Mouse (Mus musculus): ENCODE results near the gene Olfr56.
"Not testable (repeated sequence)": the region's sequence is repeated elsewhere in the genome, so short reads cannot be mapped to it uniquely, and the experiment has no call there.

The Olfr56 gene

DNA sequence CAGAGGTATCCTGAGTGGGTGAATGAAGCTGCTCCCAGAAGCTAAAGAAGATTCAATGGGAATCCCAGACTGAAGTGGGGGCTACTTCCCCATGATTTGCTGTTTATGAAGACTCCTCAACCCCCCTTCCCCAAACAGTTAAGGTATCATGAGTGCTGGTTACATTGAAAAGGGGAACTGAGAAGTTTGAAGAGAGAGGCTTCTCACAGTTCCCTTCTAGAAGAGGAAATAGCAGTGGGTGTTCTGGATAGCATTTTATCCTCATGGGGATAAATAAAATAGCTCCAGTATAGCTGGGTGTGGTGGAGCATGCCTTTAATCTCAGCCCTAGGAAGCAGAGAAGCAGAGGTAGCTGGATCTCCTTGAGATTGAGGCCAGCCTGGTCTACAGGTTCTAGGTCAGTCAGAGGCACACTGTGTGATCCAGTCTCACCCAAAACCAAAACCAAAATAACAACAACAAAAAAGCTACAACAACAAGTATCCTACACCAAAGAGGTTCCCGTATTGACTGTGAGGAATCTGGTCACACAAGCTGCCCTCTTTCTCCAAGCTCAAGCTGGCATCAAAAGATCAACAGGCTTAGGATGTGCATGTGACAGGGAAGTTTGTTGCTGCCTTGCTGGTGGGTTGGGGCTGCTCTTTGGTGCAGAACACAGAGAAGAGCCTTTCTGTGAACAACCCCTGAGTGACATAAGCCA is at the start of gene Olfr56:
Gene Olfr56 (plus strand): TSS at position 650 of the 700 bp plus-strand sequence.
- DNase-seq = not testable (repeated sequence)

DNA sequence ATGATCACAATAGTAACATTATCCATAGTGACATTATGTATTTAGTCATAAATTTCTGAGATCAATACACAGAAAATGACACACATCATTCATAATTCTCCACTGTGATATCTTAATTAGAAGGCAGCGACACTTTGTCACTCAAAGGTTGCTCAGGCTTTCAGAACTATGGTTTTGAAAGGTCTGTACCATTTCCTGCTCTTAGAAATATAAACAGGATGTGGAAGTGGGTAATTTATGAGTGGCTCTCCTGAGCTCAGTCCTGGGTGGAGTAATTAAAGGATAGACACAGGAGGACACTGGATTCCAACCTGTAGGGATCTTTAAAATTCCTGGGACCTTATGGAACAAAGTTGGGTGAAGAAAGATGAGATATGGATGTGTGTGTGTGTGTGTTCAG is 45.3 kb upstream of the Olfr56 start:
- DNase-seq = not testable (repeated sequence)

DNA sequence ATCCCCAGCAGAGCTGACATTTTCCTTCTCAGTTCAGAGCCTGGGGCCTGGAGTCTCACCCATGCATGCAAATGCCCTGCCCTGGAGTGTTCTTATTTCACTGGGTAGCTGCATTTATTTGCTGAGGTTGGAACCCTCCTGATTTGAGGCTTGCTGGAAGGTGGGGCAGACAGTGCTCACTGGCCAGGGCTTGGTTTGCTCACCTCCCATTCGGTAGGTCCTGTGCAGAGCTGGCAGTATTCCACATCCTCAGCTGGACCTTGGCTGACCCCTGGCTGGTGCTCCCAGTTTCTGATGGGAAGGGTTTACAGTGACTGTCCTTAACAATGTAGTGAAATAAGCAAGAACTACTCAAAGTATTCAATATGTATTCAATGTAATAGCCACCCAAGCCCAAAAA is 44.8 kb upstream of the Olfr56 start:
- not testable (repeated sequence) for DNase-seq

DNA sequence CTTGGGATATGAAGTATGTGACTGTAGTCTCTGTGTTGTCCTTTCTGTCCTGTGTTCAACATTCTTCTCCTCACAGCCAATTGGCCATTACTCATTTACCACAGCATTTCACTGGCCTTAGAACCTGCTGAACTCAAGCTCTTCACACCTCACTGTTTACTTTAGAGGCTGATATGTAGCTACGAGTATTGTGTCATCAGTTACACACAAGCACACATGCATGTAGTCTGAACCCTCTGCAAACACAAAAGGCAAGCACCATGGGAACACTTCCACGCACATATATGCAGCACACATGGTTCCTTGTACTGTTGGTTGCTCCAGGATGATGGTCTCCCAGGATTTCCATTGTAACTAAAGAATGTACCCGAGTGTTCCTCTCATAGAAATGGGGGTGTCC is 43.4 kb upstream of the Olfr56 start:
- DNase-seq = not testable (repeated sequence)

DNA sequence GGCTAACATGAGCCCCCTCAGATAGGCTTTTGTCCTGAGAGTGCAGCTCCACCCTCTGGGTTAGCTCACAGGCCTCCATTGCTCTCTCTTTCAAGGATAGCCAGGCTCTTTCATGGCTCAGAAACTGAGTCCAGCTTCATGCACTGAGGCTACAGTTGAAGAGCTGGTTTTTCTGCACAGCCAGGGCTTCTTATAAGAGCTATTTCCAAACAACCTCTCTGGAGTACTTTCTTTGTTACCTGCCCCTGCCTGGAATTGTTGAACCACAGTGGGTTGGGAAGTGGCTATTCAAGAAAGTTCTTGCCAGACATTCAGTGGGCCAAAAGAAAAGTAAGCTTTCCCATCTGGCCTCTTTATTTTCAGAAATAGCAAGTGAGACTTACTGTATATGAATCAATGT is 39.4 kb upstream of the Olfr56 start:
- DNase-seq = not testable (repeated sequence)

DNA sequence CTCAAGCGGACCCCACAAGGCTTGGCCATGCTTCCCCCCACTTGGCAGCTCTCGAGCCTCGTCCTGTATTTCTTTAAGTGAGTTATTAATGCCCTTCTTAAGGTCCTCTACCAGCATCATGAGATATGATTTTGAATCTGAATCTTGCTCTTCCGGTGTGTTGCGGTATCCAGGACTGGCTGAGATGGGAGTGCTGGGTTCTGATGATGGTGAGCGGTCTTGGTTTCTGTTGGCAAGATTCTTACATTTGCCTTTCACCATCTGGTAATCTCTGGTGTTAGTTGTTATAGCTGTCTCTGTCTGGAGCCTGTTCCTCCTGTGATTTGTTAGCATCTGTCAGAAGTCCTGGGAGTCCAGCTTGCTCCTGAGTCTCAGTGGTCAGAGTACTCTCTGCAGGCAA is 32.6 kb upstream of the Olfr56 start, which contains the start of gene Psme2b:
Gene Psme2b (minus strand): TSS at position 101 of the 400 bp plus-strand sequence.
- DNase-seq = not testable (repeated sequence)

DNA sequence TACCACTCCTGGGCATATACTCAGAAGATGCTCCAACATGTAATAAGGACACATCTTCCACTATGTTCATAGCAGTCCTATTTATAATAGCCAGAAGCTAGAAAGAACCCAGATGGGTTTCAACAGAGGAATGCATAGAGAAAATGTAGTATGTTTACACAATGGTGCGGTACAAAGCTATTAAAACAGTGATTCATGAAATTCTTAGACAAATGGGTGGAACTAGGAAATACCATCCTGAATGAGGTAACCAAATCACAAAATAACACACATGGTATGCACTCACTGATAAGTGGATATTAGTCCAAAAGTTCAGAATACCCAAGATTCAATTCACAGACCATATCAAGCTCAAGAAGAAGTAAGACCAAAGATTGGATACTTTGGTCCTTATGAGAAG is 4.0 kb upstream of the Olfr56 start:
- not testable (repeated sequence) for DNase-seq

DNA sequence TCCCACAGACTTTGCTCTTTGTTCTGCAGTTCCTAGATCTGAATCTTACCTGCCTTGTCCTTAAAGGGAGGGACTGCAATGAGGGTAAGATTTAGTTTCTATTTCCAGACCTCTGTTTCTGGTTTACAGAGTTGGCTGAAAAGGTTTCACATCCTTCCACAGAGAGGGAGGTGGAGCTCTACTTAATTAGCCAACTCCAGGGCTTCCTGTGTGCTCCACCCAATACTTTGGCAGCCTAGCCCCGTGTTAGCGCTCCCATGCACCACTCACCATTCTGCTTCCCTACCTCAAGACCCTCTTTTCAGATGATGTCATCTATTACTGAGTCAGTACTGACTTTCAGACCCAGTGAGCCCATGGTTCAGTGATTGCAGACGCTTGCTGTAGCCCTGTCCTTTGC is 562 bp downstream of the Olfr56 start, which contains the start of gene 9930111J21Rik1:
Gene 9930111J21Rik1 (minus strand): TSS at position 148 of the 400 bp plus-strand sequence.
- DNase-seq = not testable (repeated sequence)

DNA sequence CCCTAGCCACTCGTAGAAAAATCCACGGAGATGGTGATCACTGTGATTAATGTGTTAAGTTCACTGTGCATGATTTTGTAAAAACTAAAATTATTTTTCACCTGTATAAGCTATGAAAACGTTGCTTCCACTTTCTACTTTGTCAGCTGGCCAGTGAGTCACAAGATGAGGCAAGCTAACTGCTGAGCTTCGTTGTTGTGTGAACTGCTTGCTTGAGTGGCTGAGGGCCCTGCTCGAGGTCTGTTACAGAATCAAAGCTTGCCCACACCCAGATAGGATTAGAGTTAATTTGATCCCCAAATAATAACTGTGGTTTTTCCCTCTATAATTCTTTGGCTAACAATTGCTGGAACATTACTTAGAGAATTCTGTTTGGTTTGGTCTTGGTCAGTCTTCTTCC is 1.4 kb downstream of the Olfr56 start:
- not testable (repeated sequence) for DNase-seq

DNA sequence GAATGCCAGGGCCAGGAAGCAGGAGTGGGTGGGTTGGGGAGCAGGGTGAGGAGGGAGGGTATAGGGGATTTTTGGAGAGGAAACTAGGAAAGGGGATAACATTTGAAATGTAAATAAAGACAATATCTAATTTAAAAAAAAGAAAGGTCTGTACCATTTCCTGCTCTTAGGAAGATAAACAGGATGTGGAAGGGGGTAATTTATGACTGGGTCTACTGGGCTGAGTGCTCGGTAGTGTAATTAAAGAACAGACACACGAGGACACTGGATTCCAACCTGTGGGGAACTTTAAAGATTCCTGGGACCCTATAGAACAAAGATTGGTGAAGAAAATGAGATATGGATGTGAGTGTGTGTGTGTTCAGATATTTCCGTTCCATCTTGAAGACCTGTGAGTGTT is 4.2 kb downstream of the Olfr56 start:
- not testable (repeated sequence) for DNase-seq

DNA sequence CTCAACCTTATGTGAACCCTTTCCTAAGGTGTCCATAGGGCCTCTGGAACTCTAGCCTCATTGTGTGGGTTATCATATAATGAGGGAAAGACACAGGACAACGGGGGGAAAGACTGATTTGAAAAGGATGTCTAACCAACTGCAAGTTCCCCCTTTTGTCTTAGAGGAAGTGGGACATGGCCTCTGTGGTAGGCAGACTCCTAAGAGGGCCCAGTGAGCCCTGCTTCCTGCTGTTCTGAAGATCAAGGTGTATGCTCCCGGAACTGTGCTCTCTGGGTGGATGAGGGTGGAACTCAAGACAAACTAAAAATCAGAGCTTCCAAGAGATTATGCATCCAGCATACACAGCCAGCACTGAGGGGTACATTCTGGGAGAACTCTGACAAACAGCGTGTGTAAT is 9.5 kb downstream of the Olfr56 start:
- DNase-seq = peak; percentile 24

DNA sequence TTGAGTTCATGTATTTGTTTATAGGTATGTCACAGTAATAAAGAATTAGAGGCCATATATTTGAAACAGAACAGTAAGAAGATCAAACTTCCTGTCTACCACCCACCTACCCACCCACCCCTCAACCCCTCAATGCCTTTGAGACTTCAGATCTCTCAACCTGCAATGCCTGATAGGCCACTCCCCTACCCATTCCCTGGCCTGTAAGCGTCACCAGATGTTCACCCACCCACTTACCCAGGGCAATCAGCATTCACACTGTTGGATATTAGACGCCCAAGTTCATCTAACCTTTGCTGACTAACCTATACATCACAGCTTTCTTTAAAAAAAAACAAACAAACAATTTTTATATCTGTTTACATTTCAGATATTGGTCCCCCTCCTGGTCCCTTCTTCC is 11.3 kb downstream of the Olfr56 start:
- peak; percentile 5 for DNase-seq

DNA sequence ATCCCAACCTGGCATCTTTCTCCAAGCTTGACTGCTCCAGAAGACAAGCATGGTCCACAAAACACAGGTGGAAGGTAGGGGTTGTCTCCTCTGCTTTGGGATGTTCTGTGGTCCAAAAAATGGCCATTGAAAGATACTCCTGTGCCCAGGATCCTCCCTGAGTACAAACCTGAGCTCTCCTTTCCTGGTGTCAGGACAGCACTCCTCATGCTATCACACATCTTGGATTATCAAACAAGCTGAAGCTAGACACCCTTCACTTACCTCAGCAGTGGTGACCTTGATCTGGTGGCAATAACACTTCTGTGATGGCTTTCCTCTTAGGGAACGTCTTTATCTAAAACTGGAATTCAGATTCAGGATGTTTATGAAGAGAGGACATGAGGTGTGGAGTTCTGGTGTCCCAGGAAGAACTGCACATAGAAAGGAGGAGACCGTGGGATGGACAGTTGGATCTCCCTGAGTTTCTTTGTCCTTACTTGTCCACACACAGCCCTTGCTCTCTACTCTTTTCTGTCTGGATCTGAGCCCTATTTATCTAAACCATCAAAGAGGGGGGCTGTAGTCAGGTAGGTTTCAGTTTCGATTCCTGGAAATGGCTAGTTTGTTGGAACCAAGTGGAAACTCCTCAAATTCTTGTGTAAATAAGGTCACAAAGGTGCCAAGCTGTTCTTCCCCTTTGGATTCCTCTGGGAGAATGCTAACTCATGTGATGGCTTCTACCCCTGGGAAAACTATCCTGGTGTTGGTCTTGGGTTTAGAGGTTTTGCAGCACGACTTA is 13.2 kb downstream of the Olfr56 start, which contains the start of gene Gm12185:
Gene Gm12185 (minus strand): TSS at position 487 of the 781 bp plus-strand sequence.
- peak; percentile 92 for DNase-seq

DNA sequence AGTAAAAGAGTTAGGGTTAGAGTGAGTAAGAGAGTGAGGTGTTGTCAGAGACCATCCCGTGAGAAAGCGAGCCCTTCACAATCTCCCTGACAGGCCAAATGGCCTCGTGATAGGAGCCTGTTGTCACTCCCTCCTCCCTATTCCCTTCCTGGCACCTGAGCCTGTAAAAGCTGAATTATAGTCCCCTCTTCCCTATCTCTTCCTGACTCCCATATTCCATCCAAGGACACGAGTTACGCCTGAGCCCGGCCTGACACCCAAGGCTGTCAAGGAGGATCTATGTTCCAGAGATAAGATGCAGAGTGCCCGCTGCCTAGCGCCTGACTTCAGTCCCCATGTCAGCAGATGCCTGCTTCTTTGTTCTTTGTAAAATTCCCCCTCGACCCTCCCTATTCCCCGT is 14.6 kb downstream of the Olfr56 start:
- DNase-seq = peak; percentile 87

DNA sequence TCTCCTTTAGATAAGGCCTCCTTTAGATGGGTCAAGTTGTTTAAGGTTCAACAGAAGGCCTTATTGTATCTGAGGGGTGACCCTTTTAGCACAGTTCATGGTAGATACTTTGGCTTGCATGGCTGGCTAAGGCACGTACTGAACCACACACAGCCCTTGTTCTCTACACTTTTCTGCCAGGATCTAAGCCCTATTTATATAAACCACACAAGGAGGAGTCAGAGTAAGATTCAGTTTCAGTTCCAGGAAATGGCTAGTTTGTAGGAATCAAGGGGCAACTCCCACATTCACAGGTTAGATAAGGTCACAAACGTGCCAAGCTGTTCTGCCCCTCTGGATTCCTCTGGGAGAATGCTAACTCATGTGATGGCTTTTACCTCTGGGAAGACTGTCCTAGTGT is 15.3 kb downstream of the Olfr56 start, which contains the start of gene Tgtp1:
Gene Tgtp1 (minus strand): TSS at position 155 of the 400 bp plus-strand sequence.
- peak; percentile 87 for DNase-seq

DNA sequence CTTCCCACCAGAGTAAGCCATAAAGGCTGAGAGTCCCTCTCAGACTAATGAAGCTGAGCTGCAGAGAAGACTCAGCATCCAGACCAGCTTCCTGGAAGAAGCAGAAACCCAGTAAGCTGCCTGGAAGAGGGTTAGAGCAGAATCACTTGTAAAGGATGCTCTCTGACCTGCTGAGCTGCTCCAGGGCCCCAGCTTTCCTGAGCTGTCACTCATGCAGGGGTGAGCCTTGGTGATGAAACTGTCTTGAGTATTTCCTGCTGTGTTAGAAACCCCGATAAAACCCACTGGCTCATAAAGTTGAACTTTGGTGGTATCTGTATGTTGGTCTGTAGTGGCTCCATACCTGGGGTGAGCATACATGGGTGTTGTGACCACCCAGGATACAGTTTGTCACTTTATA is 21.7 kb downstream of the Olfr56 start:
- DNase-seq = peak; percentile 2

DNA sequence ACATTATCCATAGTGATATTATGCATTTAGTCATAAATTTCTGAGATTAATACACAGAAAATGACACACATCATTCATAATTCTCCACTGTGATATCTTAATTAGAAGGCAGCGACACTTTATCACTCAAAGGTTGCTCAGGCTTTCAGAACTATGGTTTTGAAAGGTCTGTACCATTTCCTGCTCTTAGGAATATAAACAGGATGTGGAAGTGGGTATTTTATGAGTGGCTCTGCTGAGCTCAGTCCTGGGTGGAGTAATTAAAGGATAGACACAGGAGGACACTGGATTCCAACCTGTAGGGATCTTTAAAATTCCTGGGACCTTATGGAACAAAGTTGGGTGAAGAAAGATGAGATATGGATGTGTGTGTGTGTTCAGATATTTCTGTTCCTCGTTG is 27.6 kb downstream of the Olfr56 start:
- peak; percentile 4 for DNase-seq

DNA sequence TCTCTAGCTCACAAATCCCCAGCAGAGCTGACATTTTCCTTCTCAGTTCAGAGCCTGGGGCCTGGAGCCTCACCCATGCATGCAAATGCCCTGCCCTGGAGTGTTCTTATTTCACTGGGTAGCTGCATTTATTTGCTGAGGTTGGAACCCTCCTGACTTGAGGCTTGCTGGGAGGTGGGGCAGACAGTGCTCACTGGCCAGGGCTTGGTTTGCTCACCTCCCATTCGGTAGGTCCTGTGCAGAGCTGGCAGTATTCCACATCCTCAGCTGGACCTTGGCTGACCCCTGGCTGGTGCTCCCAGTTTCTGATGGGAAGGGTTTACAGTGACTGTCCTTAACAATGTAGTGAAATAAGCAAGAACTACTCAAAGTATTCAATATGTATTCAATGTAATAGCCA is 28.1 kb downstream of the Olfr56 start:
- peak; percentile 80 for DNase-seq

DNA sequence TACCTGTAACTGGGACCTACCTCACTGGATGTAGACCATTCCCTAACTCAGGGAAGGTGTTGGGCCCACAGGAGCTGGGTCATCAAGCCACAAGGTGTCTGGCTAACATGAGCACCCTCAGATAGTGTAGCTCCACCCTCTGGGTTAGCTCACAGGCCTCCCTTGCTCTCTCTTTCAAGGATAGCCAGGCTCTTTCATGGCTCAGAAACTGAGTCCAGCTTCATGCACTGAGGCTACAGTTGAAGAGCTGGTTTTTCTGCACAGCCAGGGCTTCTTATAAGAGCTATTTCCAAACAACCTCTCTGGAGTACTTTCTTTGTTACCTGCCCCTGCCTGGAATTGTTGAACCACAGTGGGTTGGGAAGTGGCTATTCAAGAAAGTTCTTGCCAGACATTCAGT is 33.4 kb downstream of the Olfr56 start:
- peak; percentile 2 for DNase-seq

DNA sequence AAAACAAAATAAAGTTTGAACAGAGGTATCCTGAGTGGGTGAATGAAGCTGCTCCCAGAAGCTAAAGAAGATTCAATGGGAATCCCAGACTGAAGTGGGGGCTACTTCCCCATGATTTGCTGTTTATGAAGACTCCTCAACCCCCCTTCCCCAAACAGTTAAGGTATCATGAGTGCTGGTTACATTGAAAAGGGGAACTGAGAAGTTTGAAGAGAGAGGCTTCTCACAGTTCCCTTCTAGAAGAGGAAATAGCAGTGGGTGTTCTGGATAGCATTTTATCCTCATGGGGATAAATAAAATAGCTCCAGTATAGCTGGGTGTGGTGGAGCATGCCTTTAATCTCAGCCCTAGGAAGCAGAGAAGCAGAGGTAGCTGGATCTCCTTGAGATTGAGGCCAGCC is 71.4 kb downstream of the Olfr56 start:
- DNase-seq = not testable (repeated sequence)

DNA sequence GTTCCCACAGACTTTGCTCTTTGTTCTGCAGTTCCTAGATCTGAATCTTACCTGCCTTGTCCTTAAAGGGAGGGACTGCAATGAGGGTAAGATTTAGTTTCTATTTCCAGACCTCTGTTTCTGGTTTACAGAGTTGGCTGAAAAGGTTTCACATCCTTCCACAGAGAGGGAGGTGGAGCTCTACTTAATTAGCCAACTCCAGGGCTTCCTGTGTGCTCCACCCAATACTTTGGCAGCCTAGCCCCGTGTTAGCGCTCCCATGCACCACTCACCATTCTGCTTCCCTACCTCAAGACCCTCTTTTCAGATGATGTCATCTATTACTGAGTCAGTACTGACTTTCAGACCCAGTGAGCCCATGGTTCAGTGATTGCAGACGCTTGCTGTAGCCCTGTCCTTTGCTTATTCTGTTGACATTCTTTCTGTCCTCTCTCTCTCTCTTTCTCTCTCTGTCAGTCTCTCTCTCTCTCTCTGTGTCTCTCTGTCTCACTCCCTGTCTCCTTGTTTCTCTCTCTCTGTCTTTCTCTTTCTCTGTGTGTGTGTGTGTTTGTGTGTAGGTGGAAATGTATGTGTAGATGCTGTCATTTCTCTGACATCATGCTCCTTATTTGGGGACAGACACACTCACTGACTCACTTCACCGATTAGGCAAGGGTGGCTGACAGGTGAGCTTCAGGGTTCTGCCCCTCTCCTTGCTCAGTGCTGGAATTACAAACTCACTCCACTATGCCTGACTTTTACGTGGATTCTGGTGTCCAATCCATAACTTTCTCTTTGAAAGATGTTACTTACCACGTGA is 72.6 kb downstream of the Olfr56 start, which contains the start of gene 9930111J21Rik2:
Gene 9930111J21Rik2 (minus strand): TSS at position 150 of the 799 bp plus-strand sequence.
- not testable (repeated sequence) for DNase-seq

DNA sequence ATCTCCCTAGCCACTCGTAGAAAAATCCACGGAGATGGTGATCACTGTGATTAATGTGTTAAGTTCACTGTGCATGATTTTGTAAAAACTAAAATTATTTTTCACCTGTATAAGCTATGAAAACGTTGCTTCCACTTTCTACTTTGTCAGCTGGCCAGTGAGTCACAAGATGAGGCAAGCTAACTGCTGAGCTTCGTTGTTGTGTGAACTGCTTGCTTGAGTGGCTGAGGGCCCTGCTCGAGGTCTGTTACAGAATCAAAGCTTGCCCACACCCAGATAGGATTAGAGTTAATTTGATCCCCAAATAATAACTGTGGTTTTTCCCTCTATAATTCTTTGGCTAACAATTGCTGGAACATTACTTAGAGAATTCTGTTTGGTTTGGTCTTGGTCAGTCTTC is 73.2 kb downstream of the Olfr56 start:
- not testable (repeated sequence) for DNase-seq

DNA sequence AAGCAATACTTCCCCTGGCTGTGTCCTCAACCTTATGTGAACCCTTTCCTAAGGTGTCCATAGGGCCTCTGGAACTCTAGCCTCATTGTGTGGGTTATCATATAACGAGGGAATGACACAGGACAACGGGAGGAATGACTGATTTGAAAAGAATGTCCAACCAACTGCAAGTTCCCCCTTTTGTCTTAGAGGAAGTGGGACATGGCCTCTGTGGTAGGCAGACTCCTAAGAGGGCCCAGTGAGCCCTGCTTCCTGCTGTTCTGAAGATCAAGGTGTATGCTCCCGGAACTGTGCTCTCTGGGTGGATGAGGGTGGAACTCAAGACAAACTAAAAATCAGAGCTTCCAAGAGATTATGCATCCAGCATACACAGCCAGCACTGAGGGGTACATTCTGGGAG is 81.4 kb downstream of the Olfr56 start:
- DNase-seq = peak; percentile 72

Data from heart, adult 11 months (tissue).